Mouse (Mus musculus) monocyte, adult 2 months (primary cell): Measurements from ENCODE around the gene Atg7.
A peak's percentile ranks its signal among the peaks of the same experiment; 100 is the strongest.
"Not testable (repeated sequence)": the region's sequence is repeated elsewhere in the genome, so short reads cannot be mapped to it uniquely, and the experiment has no call there.

Source experiments
- DNase-seq, 2 experiments: peaks; one replicate each; pipeline ENCODE4 v3.0.0; 2022; ENCODE audit warnings: low spot score in 2 of 2, low read depth in 1 of 2

Atg7 gene

GRCm38 (mm10) chr6:114642601-114643528, at the start of gene Atg7:
Gene Atg7 (plus strand): TSS chr6:114643097.
- peak; percentile 61 to 87 for DNase-seq

DNA sequence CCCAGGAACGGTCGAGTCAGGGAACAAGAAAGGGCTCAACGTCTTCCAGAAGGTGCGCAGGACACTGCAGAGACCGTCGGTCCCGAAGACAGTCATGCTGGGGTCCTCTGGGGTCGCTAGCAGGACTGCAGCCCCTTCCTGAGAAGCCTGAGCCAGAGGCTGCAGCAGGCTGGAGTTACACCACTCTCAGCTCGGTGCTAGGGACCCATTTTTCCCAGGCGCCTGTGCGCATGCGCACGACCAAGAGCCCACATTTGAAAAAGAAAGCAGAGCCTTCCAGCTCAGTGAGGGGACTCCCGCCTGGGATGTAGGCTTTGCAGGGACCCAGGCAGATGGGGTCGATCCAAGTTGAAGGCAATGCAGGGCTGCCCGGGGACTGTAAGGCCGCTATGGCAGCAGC, 28.8 kb upstream of the Atg7 start:
- DNase-seq = not testable (repeated sequence)

- not testable (repeated sequence) for DNase-seq
Observed at GRCm38 (mm10) chr6:114633886-114634285, 9.0 kb upstream of the Atg7 start.

DNA sequence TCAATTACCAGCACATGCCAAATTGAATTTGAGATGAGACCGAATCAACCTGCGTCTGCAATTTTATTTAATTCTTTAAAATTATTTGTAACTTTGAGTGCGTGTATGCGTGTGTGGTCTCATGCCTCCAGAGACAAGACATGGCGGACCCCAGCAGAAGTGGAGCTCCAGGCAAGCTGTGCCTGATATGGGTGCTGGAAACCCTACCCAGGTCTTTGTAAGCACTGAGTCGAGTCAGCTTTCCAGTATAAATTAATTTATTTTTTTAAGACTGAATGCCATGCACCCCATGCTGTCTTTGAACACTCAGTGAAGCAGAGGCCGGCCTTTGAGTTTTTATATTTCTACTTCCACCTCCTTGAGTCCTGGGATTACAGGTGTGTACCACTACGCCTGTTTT, 819 bp downstream of the Atg7 start:
- no peak for DNase-seq

DNA sequence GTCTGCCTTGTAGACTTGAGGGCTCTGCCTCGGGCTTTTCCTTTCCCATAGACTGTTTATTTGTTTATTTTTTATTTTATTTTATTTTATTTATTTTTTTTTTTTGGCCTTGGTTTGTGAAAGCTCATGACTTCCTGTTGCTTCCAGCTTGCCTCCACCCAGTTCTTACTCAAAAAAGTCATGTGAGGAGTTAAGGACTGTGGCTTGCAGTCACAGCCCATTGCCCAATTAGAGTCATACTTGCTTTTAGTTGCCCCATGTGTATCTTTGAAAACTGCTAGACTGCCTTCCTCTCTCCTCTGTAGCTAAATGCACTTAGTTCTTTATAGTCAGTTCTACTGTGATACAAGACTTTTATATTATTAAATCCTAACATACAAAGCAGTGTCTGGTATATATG, 1.6 kb downstream of the Atg7 start:
- peak; percentile 44 to 45 for DNase-seq

- no peak for DNase-seq
Observed at GRCm38 (mm10) chr6:114646201-114646600, 3.3 kb downstream of the Atg7 start.

DNA sequence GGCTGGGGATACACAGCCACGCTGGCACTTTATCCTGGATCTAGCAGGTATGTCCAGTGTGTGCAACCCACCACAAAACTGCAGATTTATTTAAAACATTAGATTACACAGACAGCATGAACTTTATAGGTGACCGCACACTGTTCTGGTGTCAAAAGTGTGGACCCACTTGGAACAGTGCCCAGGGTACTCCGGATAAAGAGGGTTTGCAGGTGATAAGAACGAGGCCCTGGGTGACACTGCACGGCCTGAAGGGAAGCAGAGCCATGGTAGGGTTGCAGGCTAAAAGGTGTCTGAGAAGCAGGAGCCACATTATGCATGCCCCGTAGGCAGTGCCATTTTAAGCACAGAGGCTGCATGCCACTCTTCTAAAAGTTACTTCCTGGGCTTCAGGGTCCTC, 4.1 kb downstream of the Atg7 start:
- DNase-seq = no peak

DNA sequence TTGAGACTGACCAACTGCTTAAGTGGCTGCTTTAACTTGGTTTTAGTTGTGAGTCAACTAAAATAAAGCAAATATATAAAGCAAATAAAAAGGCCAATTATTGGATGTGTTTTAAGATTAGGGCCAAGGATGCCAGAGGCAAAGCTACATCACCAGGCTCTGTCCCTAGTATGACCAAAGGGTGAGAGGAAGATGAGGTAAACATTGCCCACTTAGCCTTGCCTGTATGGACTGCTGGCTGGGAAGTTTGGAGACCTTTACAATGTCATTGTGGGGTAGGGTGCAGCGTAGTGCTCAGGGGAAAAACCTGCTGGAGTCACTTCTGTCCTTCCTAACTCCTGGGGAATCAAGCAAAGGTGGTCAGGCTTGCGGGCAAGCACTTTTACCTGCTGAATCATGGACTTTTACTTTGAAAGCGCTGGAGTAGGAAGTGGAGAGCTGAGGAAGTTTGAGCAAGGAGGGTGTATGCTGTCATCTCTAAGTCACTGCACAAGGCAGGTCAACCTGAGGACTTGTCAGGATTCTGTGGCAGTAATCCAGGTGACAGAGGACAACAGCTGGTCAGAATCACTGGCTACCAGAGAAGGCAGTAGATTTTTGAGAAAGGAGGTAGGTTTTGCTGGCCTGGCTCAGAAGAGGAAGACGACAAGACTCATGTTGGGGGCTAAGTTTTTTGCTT, 5.6 kb downstream of the Atg7 start:
- DNase-seq = peak; percentile 38 to 39

DNA sequence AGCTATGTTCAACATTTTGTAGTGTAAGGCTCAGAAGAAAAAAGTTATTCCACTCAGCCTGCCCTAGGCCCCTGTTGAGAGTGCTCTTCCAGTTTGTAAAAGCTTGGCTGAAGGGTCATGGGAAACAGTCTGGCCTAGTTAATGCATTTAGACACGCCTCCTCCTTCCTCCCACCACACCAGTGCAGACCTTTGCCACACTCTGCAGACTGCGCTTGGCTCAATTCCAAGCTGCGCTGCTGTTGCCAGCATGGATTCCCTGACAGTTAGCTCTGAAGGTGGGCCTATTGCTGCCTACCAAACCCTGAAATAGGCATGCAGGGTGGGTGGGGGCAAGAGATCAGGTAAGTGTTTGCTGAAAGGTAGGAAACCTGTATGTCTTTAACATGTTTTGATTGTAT, 9.3 kb downstream of the Atg7 start:
- no peak for DNase-seq

DNA sequence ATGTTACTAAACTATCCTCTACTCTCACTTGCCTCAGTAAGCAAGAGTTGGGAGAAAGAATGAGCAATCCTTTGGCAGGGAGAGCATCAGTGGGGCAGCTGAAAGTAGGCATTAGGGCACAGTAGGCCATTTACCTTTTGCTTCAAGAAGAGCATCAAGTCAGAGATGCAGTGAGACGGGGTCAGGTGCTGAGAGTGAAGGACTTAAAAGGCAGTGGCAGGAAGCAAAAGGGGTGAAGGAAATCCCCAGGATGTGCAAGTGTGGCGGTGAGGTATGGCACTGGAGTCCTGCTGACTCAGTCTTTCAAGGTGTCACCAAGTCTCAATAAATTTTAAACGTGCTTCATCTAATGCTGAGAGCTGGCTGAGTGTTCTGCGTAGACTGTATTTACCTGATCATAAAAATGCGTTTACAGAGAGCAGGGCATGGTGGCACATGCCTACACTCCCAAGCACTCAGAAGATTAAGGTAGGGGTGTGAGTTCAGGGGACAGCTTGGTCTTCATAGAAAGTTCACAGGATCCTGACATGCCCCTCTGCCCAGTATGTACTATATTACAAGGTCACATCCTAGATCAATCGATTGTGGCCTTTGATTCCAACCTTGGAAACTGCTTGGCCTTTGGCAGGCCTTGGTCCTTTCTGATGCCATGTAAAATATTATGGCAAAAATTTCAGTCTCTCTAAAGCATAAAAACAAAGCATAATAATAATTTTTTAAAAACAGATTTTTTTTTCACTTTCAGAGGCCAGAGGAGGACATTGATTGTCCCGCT, 14.1 kb downstream of the Atg7 start:
- DNase-seq = no peak

- DNase-seq = no peak
Observed at GRCm38 (mm10) chr6:114657807-114658206, 14.9 kb downstream of the Atg7 start.

DNA sequence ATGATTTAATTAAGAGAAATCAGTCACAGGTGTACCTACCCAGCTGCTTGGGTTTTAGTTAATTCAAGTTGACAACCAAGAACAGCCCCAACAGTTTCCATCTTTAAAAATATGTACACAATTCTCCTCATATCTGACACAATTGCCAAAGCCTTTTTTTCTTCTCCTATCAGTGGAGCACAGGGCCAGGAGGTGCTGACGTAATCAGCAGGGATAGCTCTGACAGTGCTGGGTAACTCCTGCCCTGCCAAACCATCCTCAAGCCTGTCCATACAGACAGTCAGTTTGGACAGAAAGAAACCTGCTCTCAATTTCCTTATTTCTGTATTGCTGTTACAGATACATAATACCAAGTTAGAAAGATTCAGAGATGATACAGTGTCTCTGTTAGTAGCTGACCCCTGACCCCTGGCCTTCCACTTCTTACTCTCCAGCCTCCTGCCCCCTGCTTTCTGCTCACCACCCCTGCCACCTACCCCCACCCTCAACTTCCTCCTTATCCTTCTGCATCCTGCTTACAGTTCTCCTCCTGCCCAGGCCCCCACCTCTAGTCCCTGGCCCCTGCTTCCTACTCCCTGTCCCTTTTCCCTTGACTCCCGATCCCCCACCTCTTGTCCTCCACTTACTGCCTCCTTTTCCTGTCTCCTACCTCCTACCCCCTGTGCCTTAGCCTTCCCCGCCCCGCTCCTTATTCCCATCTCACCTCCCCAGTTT, 16.5 kb downstream of the Atg7 start:
- peak in 1 of 2 experiments; percentile 13 for DNase-seq

DNA sequence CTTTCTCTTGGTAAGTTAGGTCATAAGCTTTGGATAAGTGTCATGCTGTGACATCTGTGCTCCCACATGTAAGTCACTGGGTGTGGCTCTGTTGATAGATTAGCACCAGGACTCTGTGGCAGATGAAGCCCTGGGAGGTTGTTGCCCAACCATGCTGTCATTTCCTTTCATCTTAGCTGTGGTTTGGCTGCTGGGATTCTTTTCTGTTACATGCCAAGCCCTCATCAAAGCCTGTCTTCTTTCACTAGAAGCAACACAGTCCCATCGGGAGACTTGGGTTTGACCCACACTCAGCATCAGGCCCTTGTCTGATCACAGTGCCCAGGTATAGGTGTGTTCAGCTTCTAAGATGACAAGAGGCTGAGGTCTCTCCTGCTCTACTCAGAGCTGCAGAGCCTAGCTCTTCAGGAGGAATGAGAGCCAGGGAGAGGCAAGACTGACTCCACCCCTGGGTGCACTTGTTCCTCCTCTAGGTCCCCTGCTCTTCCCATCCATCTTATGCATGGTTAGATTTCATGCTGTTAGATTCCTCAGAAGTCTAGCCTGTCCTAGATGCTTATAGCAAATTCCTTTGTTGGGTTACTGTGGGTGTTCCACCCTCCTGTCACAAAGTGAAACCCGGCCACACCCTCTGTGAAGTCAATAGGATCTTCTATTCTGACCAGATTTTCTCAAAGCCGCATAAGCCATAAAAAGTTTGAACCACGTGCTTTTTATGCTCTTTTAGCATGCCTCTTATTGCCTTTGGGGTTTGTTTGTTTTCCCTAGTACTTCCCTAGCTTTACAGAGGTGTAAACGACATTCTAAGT, 17.3 kb downstream of the Atg7 start:
- DNase-seq = peak; percentile 67 to 75

DNA sequence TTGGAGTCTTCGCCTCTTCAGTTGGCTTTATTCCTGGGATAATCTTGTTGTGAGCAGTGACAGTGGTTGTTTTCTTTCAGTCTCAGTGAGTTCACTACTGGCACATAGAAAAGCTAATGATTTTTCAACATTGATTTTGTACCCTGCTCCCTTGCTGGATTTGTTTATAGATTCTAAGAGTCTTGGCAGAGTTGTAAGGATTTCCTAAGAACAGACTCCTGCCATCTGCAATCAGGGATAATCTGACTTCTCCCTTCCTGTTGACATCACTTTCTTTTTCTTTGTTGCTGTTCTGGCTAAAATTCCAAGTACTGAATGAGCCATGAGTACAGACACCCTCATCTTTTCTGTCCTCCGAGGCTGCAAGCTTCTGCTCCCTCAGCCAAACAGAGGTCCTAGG, 20.8 kb downstream of the Atg7 start:
- no peak for DNase-seq

DNA sequence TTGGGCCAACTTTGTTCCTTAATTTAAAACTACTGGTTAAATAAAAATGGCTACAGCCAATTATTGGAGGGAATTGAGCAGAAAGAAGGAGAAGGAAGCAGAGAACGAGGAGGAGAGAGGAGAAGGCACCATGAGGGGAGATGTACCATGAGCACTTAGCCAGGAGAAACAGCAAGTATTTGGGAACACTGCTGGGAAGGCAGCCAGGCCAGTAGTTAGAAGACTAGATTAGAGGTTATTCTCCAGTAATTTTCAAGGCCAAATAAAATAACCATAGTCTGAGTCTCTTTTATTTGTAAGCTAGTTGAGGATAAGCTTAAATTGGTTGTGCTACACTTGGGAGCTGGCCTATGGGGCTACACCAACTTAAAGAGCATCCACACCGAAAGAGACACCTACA, 21.8 kb downstream of the Atg7 start:
- DNase-seq = no peak

GRCm38 (mm10) chr6:114667518-114667917, 24.6 kb downstream of the Atg7 start:
- no peak for DNase-seq

DNA sequence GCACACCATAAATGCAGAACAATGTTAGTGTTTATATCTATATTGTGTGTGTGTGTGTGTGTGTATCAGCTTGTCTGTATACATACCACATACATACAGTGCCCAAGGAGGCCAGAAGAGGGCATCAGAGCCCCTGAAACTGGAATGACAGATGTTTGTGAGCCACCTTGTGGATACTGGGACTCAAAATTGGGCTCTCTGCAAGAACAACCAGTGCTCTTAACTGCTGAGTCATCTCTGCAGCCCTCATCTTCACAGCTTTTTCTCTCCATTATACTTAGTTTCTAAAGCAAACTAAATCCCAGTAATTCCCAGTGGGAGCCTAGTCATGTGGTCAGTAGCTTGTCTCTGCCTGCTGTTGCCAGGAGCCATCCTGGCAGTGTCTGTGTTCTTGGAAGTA, 31.9 kb downstream of the Atg7 start:
- DNase-seq = no peak

GRCm38 (mm10) chr6:114676091-114676490, 33.2 kb downstream of the Atg7 start:
- no peak for DNase-seq

DNA sequence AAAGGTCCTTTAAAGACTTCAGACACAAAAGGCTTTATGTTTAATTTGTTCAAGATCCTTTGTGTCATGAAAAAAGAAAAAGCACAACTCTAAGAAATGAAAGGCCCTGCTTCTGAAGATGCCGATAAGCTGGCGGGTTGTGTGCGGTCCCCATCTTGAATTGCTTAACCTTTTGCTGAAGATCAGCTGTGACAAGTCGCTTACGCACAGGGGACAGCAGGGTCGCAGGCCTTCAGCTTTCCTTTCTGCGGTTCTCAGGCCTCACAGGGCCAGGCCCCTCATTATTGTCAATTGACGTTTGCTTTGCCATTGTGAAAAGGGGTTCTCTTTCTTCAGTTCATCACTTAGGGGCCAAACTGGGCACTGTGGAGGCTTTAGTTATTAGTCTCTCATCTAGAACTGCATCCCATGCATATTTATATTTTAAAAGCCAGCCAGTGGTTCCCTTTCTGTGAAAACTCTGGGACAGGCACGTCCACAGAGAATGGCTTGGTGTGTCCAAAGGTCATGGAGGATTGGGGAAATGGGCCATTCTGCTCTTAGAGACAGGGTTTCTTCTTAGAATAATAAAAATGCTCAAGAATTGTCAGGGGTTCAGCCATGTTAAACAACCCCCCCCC, 39.3 kb downstream of the Atg7 start:
- DNase-seq = no peak

- no peak for DNase-seq
Observed at GRCm38 (mm10) chr6:114683741-114684140, 40.8 kb downstream of the Atg7 start.
